Mouse (Mus musculus): Measurements from ENCODE around the gene Catspere2. TPM values are rescaled to one million over a fixed set of nuclear protein-coding genes. Genes with fewer than 3 reads are reported as not detected.

Catspere2 gene
- polyA plus RNA-seq (2014; fragmentation: Illumina TruSeq; extraction: RNeasy Lipid Tissue Mini Kit (QIAGEN cat#74804); ENCODE audit: low read depth, low replicate concordance), result 10.0 TPM

DNA sequence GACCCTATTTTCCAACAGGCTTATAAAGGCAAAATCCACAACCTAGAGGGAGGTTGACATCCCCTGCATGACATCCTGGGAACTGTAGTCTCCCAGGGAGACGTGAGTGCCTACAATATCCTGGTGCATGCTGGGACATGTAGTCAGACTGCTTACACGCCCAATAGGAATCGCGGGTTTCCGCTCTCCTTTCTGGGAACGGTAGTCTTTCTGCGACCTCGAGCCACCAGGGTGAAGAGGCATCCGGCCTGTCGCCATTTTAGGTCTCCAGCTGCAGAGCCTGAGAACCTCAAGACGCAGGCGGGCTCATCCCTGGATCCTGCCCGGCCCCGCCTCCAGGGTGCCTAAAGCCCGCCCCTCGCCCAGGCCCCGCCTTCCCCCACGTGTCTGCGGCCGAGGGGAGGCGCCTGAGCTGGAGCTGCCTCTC is at the start of gene Catspere2:
Gene Catspere2, plus strand, starts transcription at position 400 of the 427 bp plus-strand sequence.

GRCm38 (mm10) chr1:178187216-178187791 is 204.1 kb downstream of the Catspere2 start, which contains the start of gene Desi2:
Desi2 (plus strand) TSS chr1:178187417.

Other genes starting within 250 kb of the Catspere2 start
- 267 TPM for gene Adss, start 186.9 kb upstream of the Catspere2 start, polyA plus RNA-seq (2014; fragmentation: Illumina TruSeq; extraction: RNeasy Lipid Tissue Mini Kit (QIAGEN cat#74804); ENCODE audit: low read depth, low replicate concordance)
- 68.5 TPM for gene Desi2, start 204.0 kb downstream of the Catspere2 start, polyA plus RNA-seq (2014; fragmentation: Illumina TruSeq; extraction: RNeasy Lipid Tissue Mini Kit (QIAGEN cat#74804); ENCODE audit: low read depth, low replicate concordance)

Measured in adrenal gland, adult 10 weeks (tissue).